Mouse (Mus musculus) ES-Bruce4 (cell line): Measurements from ENCODE around the gene Pitpnm1.

ENCODE experiments used
- CTCF ChIP-seq: IDR thresholded peaks from one replicate; pipeline ENCODE4 v1.8.1; 2011; ENCODE audit warnings: low read depth, low read length
- EP300 ChIP-seq: IDR thresholded peaks from 2 replicates; pipeline ENCODE4 v1.6.1; 2011; ENCODE audit warnings: low read depth, low read length; ENCODE audit not compliant: insufficient read depth
- POLR2A ChIP-seq: IDR thresholded peaks from one replicate; pipeline ENCODE4 v1.8.1; 2011; ENCODE audit warnings: low read length; ENCODE audit not compliant: insufficient read depth

DNA sequence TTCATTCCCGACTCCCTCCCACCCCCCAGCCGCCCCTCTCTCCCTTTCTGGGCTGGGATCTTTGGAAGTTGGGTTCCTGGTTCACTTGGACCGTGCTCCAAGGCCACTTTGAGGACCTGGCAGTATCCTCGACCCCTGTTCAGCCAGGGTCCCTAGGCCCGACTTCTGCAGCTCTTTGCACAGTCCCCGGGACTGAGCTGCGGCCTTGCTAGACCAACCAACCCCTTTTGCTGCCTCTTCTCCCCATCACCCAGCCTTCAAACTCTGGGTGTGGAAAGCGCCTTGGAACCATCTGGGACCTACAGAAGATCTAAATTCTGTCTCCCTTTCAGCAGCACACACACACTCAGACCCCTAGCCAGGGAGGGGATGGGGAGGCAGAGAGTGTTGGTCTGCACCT is 49.0 kb downstream of the Pitpnm1 start:
- TF ChIP-seq CTCF: no peak
- TF ChIP-seq POLR2A: no peak
- TF ChIP-seq EP300: no peak
